Mouse (Mus musculus) left cerebral cortex, adult 8-10 months (tissue): ENCODE data around the gene Tekt4. TPM values are rescaled to one million over a fixed set of nuclear protein-coding genes. Genes with fewer than 3 reads are reported as not detected.

ENCODE experiments used
- DNase-seq, 2 experiments: peaks; one replicate each; pipeline ENCODE4 v3.0.0; 2022; ENCODE audit warnings: low spot score in 2 of 2
- total RNA-seq, 4 experiments: library from RNA; stranded (reverse); gene quantifications; 2 replicates each; pipeline ENCODE4 v1.2.4; 2022

Tekt4 gene
- total RNA-seq, 4 experiments from 2014 or later: 0.76 to 2.1 (median 0.87) TPM

- DNase-seq: no peak
Observed at GRCm38 (mm10) chr17:25432433-25433181, 21.8 kb upstream of the Tekt4 start.

- no peak for DNase-seq
Observed at GRCm38 (mm10) chr17:25433223-25433616, 21.2 kb upstream of the Tekt4 start.

GRCm38 (mm10) chr17:25433617-25434606 lies 20.5 kb upstream of the Tekt4 start, which contains the start of gene Cacna1h:
Cacna1h (minus strand) TSS chr17:25433783.
- peak in 1 of 2 experiments; percentile 61 for DNase-seq

- no peak for DNase-seq
Observed at GRCm38 (mm10) chr17:25441417-25441816, 13.0 kb upstream of the Tekt4 start.

- no peak for DNase-seq
Observed at GRCm38 (mm10) chr17:25442889-25443288, 11.5 kb upstream of the Tekt4 start.

- DNase-seq: no peak
Observed at GRCm38 (mm10) chr17:25445074-25445473, 9.3 kb upstream of the Tekt4 start.

GRCm38 (mm10) chr17:25445841-25446240 lies 8.6 kb upstream of the Tekt4 start:
- DNase-seq: no peak

GRCm38 (mm10) chr17:25447865-25448264 lies 6.5 kb upstream of the Tekt4 start:
- DNase-seq: no peak

- no peak for DNase-seq
Observed at GRCm38 (mm10) chr17:25450329-25450728, 4.1 kb upstream of the Tekt4 start.

GRCm38 (mm10) chr17:25452246-25452965 lies 2.0 kb upstream of the Tekt4 start:
- DNase-seq: no peak

GRCm38 (mm10) chr17:25456540-25456939 lies 2.1 kb downstream of the Tekt4 start:
- DNase-seq: peak in 1 of 2 experiments; percentile 77

GRCm38 (mm10) chr17:25462236-25462875 lies 7.9 kb downstream of the Tekt4 start:
- no peak for DNase-seq

GRCm38 (mm10) chr17:25463326-25463945 lies 9.0 kb downstream of the Tekt4 start:
- DNase-seq: no peak

GRCm38 (mm10) chr17:25464091-25464490 lies 9.7 kb downstream of the Tekt4 start:
- no peak for DNase-seq

GRCm38 (mm10) chr17:25466257-25466656 lies 11.8 kb downstream of the Tekt4 start:
- no peak for DNase-seq

- DNase-seq: no peak
Observed at GRCm38 (mm10) chr17:25467781-25468180, 13.4 kb downstream of the Tekt4 start.

- no peak for DNase-seq
Observed at GRCm38 (mm10) chr17:25468301-25468700, 13.9 kb downstream of the Tekt4 start.

- DNase-seq: peak; percentile 35 to 51
Observed at GRCm38 (mm10) chr17:25469798-25470197, 15.4 kb downstream of the Tekt4 start.

- peak in 1 of 2 experiments; percentile 53 for DNase-seq
Observed at GRCm38 (mm10) chr17:25471418-25471817, 17.0 kb downstream of the Tekt4 start.

- DNase-seq: no peak
Observed at GRCm38 (mm10) chr17:25472044-25472443, 17.6 kb downstream of the Tekt4 start.
